Mouse (Mus musculus) liver, embryonic 15.5 days (tissue): Measurements from ENCODE around the gene Scn2a. TPM values are rescaled to one million over a fixed set of nuclear protein-coding genes. Genes with fewer than 3 reads are reported as not detected.

ENCODE experiments used
- ATAC-seq: fragments of 200-750 bp; cut with Nextera tagmentation; 2 replicates; pipeline ENCODE4 v1.8.0; 2017; ENCODE audit warnings: moderate number of reproducible peaks, mild to moderate bottlenecking, moderate library complexity; ENCODE audit not compliant: insufficient read depth
- H3K27ac ChIP-seq: fragments of 300-500 bp; sonication (generic); replicated peaks from 2 replicates; pipeline ENCODE4 v1.5.1; 2015; ENCODE audit warnings: mild to moderate bottlenecking, inconsistent platforms
- H3K27me3 ChIP-seq: fragments of 300-500 bp; sonication (generic); 2 replicates; pipeline ENCODE4 v1.6.1; 2015; ENCODE audit warnings: mild to moderate bottlenecking, inconsistent platforms
- H3K36me3 ChIP-seq: fragments of 300-500 bp; sonication (generic); replicated peaks from 2 replicates; pipeline ENCODE4 v1.6.1; 2015; ENCODE audit warnings: moderate library complexity, mild to moderate bottlenecking, inconsistent platforms
- H3K4me1 ChIP-seq: fragments of 300-500 bp; sonication (generic); replicated peaks from 2 replicates; pipeline ENCODE4 v1.6.1; 2015; ENCODE audit warnings: inconsistent platforms
- H3K4me2 ChIP-seq: fragments of 300-500 bp; sonication (generic); 2 replicates; pipeline ENCODE4 v1.6.1; 2015; ENCODE audit warnings: moderate library complexity, mild to moderate bottlenecking, inconsistent platforms
- H3K4me3 ChIP-seq: fragments of 300-500 bp; sonication (generic); replicated peaks from 2 replicates; pipeline ENCODE4 v1.5.1; 2015; ENCODE audit warnings: mild to moderate bottlenecking, inconsistent platforms
- H3K9ac ChIP-seq: fragments of 300-500 bp; sonication (generic); 2 replicates; pipeline ENCODE4 v1.6.1; 2015; ENCODE audit warnings: moderate library complexity, mild to moderate bottlenecking, inconsistent platforms
- H3K9me3 ChIP-seq: fragments of 300-500 bp; sonication (generic); replicated peaks from 2 replicates; pipeline ENCODE4 v1.6.1; 2016; ENCODE audit warnings: inconsistent platforms
- WGBS: fragments of 180-500 bp; shearing (Covaris S2); methylation state at CpG from one replicate; pipeline ENCODE4 v1.1.7; 2015; ENCODE audit warnings: mixed read lengths; ENCODE audit not compliant: insufficient replicate concordance; 5-methylcytosine and 5-hydroxymethylcytosine counted together
- polyA plus RNA-seq: library from polyadenylated mRNA; unstranded; fragments of >200 nt; fragmentation: Nextera tagmentation; extraction: Ambion mirVana; gene quantifications from 2 replicates; pipeline ENCODE4 v1.2.1, GENCODE M21; 2015

The Scn2a gene
- polyA plus RNA-seq, 1 experiment from 2014 or later, result 0.12 TPM

- ATAC-seq, result no peak
- H3K4me1 ChIP-seq, result no peaks in the 10 kb centered on the region
- H3K9me3 ChIP-seq, result no peaks in the 10 kb centered on the region
- H3K27ac ChIP-seq, result no peak overlapping the region
- no peak overlapping the region for H3K4me3 ChIP-seq
- no peaks in the 10 kb centered on the region for H3K27me3 ChIP-seq
- no peak overlapping the region for H3K9ac ChIP-seq
- H3K4me2 ChIP-seq, result no peak overlapping the region
- no peaks in the 10 kb centered on the region for H3K36me3 ChIP-seq
- 32% methylated on average over 4 of the region's 4 CpGs for WGBS
Observed at GRCm38 (mm10) chr2:65665180-65665579, 44.6 kb downstream of the Scn2a start.

GRCm38 (mm10) chr2:65667590-65668436 is 47.2 kb downstream of the Scn2a start:
- Histone ChIP-seq H3K9me3 (no peaks in the 10 kb centered on the region), H3K4me1 (no peaks in the 10 kb centered on the region), H3K4me2 (peak overlapping the region; percentile 52), H3K27ac (no peak overlapping the region), H3K4me3 (0 out of 2 replicates have a peak overlapping the region, but pooled peaks have one; percentile 18), H3K27me3 (no peaks in the 10 kb centered on the region), H3K9ac (no peak overlapping the region), H3K36me3 (no peaks in the 10 kb centered on the region)
- no peak for ATAC-seq
- 41% methylated on average over 18 of the region's 18 CpGs for WGBS

GRCm38 (mm10) chr2:65668437-65669135 is 48.0 kb downstream of the Scn2a start:
- H3K27ac ChIP-seq, result no peak overlapping the region
- H3K9ac ChIP-seq, result no peak overlapping the region
- 0 out of 2 replicates have a peak overlapping the region, but pooled peaks have one; percentile 18 for H3K4me3 ChIP-seq
- no peaks in the 10 kb centered on the region for H3K36me3 ChIP-seq
- no peaks in the 10 kb centered on the region for H3K27me3 ChIP-seq
- no peaks in the 10 kb centered on the region for H3K9me3 ChIP-seq
- ATAC-seq, result no peak
- 16% methylated on average over 12 of the region's 12 CpGs for WGBS
- no peaks in the 10 kb centered on the region for H3K4me1 ChIP-seq
- peak overlapping the region; percentile 52 for H3K4me2 ChIP-seq

- H3K9ac ChIP-seq, result no peak overlapping the region
- no peak for ATAC-seq
- H3K36me3 ChIP-seq, result no peaks in the 10 kb centered on the region
- H3K4me1 ChIP-seq, result no peaks in the 10 kb centered on the region
- no peak overlapping the region for H3K4me2 ChIP-seq
- no peak overlapping the region for H3K4me3 ChIP-seq
- 52% methylated on average over 8 of the region's 8 CpGs for WGBS
- H3K9me3 ChIP-seq, result no peaks in the 10 kb centered on the region
- no peaks in the 10 kb centered on the region for H3K27me3 ChIP-seq
- no peak overlapping the region for H3K27ac ChIP-seq
Observed at GRCm38 (mm10) chr2:65669561-65669960, 49.0 kb downstream of the Scn2a start.

GRCm38 (mm10) chr2:65670153-65670817 is 49.7 kb downstream of the Scn2a start:
- H3K27me3 ChIP-seq, result no peaks in the 10 kb centered on the region
- H3K9me3 ChIP-seq, result no peaks in the 10 kb centered on the region
- ATAC-seq, result no peak
- WGBS, result 45% methylated on average over 12 of the region's 12 CpGs
- no peak overlapping the region for H3K4me3 ChIP-seq
- no peaks in the 10 kb centered on the region for H3K4me1 ChIP-seq
- no peaks in the 10 kb centered on the region for H3K36me3 ChIP-seq
- no peak overlapping the region for H3K4me2 ChIP-seq
- H3K27ac ChIP-seq, result no peak overlapping the region
- no peak overlapping the region for H3K9ac ChIP-seq

DNA sequence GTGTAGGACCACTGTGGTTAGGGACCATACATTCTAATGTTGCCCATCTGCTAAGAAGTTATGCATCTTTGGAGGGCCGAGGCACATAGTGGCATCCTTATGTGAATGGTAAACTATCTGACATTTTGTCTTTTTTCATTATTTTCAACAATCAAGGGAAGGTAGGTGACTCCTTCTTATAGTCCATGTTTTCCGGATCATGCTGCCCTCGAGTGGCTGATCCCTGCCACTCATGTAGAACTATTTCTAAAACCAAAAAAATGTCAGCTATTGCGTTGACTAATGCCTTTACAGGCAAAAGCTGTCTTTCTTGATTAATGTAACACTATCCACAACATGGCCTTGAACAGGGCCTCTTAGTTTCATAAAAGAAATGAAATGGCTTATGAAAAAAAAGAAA is 59.0 kb downstream of the Scn2a start:
- Histone ChIP-seq H3K27ac (no peak overlapping the region), H3K4me2 (no peak overlapping the region), H3K4me3 (no peak overlapping the region), H3K9me3 (no peaks in the 10 kb centered on the region), H3K36me3 (no peaks in the 10 kb centered on the region), H3K9ac (no peak overlapping the region), H3K4me1 (no peaks in the 10 kb centered on the region), H3K27me3 (no peaks in the 10 kb centered on the region)
- no peak for ATAC-seq
- 50% methylated on average over 4 of the region's 4 CpGs for WGBS

DNA sequence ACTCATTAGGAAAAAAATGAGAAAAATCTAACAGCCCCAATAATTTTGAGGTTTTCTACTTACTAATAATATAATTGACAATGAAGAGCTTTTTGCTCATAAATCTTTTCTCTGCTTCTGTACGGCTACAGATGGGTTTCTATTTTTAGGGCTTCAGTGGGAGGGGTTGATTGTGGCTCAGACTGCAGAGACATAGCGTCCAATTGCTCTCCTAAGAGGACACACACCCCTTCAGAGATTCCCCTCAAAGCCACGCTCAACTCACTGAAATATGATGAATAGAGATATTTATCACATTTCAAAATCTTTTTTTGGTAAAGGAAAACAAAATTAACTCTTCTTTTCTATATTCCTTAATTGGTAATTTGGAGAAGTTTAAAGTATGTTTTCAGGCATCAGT is 64.6 kb downstream of the Scn2a start:
- Histone ChIP-seq H3K9ac (no peak overlapping the region), H3K4me3 (no peak overlapping the region), H3K4me1 (no peaks in the 10 kb centered on the region), H3K27ac (no peak overlapping the region), H3K27me3 (no peaks in the 10 kb centered on the region), H3K4me2 (no peak overlapping the region), H3K9me3 (no peaks in the 10 kb centered on the region), H3K36me3 (no peaks in the 10 kb centered on the region)
- WGBS, result 36% methylated on average over 3 of the region's 3 CpGs
- no peak for ATAC-seq

DNA sequence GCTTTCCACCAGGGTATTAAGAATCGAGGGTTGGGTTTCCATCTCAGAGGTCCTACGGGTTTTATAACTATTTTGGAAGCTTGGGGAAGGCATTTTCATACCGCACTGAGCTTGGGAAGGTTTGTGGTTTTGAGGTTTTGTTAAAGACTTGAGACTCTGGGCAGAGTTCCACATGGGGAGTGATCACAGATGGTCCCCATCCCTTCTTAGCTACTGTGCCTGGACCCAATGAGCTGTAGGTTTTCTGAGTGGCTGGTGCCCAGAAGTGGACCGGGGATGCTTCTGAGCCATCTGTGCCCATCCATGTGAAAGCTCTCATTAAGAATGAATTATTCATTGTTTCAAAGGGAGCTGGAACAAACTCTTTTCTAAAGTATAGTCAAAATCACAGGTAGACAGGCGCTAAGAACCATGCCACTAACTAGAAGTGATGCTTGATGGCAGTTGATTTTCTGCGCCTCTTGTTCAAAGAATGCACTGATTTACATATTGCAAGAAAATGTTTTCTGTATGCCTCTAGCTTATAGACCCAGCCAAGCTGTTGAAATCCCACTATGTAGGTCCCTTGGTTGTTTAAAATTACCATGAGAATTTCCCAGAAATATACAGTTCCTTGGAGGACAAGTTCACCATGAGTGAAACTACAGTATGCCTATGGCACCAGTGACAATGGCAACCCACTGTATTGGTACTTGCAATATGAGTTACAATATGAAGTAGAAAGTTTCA is 70.0 kb downstream of the Scn2a start:
- H3K4me1 ChIP-seq, result no peaks in the 10 kb centered on the region
- no peak overlapping the region for H3K4me3 ChIP-seq
- H3K36me3 ChIP-seq, result no peaks in the 10 kb centered on the region
- H3K27me3 ChIP-seq, result no peaks in the 10 kb centered on the region
- no peak overlapping the region for H3K4me2 ChIP-seq
- WGBS, result 51% methylated on average over 6 of the region's 6 CpGs
- ATAC-seq, result no peak
- H3K9ac ChIP-seq, result no peak overlapping the region
- no peak overlapping the region for H3K27ac ChIP-seq
- no peaks in the 10 kb centered on the region for H3K9me3 ChIP-seq

DNA sequence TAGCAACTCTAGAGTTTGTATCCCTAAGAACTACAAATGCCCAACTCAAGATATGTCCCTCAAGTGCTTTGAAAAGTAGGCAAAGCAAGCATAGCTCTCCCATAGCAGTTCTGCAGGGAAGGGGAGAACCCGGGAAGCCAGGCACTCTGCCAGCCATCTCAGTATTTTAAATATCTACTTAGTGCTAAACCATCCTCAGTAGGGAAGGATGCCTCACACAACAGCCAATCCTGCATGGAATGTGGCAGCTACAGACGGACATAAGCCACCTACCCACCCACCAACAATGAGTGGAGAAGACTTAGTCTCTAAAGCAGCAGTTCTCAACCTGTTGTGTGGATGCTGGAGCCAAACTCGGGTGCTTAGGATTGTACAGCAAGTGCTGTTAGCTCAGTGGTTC is 73.9 kb downstream of the Scn2a start:
- no peak for ATAC-seq
- Histone ChIP-seq H3K9ac (no peak overlapping the region), H3K27ac (no peak overlapping the region), H3K9me3 (no peaks in the 10 kb centered on the region), H3K4me3 (no peak overlapping the region), H3K27me3 (no peaks in the 10 kb centered on the region), H3K4me2 (no peak overlapping the region), H3K4me1 (no peaks in the 10 kb centered on the region), H3K36me3 (no peaks in the 10 kb centered on the region)
- 48% methylated on average over 3 of the region's 3 CpGs for WGBS

- no peak for ATAC-seq
- no peak overlapping the region for H3K4me3 ChIP-seq
- WGBS, result 63% methylated on average over 7 of the region's 7 CpGs
- H3K9ac ChIP-seq, result no peak overlapping the region
- H3K4me1 ChIP-seq, result no peaks in the 10 kb centered on the region
- no peak overlapping the region for H3K27ac ChIP-seq
- no peaks in the 10 kb centered on the region for H3K36me3 ChIP-seq
- H3K9me3 ChIP-seq, result no peaks in the 10 kb centered on the region
- no peak overlapping the region for H3K4me2 ChIP-seq
- no peaks in the 10 kb centered on the region for H3K27me3 ChIP-seq
Observed at GRCm38 (mm10) chr2:65695061-65695460, 74.5 kb downstream of the Scn2a start.

GRCm38 (mm10) chr2:65700246-65700645 is 79.7 kb downstream of the Scn2a start:
- H3K4me2 ChIP-seq, result no peak overlapping the region
- H3K27me3 ChIP-seq, result no peaks in the 10 kb centered on the region
- no peaks in the 10 kb centered on the region for H3K9me3 ChIP-seq
- no peak for ATAC-seq
- H3K4me1 ChIP-seq, result no peaks in the 10 kb centered on the region
- no peak overlapping the region for H3K9ac ChIP-seq
- H3K36me3 ChIP-seq, result no peaks in the 10 kb centered on the region
- H3K4me3 ChIP-seq, result no peak overlapping the region
- WGBS, result 65% methylated on average over 1 of the region's 1 CpGs
- no peak overlapping the region for H3K27ac ChIP-seq
